Comparison of ENCODE assay signal across 11 mouse cellular contexts in the genomic region with DNA sequence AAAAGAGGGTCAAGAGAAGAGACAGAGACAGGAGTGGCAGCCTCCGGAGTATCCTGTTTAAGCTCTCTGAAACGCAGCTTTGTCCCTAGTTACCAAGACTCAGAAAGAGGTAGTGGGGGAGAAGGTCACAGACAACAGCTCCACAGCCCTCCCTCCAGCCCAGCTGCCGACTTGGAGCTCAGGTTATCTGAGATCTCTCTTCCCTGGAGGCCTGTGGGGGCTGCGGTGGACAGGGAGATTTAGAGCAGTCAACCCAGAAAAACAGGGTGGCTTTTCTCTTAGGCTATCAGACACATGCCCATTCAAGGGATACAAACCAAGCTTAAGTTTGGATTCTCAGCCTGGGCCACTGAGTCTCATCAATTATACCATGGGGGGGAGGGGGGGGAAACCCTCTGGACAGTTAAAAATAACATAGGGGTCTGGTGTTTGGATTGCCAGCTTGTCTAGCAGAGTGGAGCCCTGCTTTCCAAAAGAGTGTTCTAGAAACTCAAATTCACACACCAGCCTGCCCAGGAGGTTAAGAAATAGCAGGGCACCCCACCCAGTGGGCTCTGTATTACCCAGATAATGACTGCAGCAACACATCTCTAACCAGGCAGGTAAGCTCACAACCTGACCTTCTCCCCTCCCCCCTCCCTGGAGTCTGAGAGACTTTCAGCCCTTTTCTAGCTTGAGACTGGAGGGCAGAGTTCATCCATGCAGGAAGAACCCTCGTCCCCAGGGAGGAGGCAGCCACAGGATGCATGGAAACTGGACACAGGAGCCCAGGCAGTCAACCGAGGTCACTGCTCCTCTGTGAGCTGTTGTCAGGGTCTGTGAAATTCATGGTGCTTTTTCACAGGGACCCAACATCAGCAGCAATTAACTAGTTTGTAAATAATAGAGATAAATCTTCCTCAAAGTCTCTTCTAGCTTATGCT. TPM values are rescaled to one million over a fixed set of nuclear protein-coding genes. Genes with fewer than 3 reads are reported as not detected.
DNase-seq lines count a peak whose midpoint lies in the region; ATAC-seq and TF ChIP-seq lines count a peak whose summit lies in the region.
"Had no signal": no experiment of that assay in that cellular context is flagged by ENCODE, and none has a peak within 500 bp of the region (broad histone marks: within the 10 kb centered on the region; RNA-seq: fewer than 3 reads in every experiment).

No protein-coding gene starts in this region.

- DNase-seq in adrenal gland, adult 2 months = peak; percentile 18
- no peak for DNase-seq in adrenal gland, adult 18-20 months (ENCODE audit: low spot score in 2 of 2)
- peak; percentile 22 for DNase-seq in c-Kit-positive CD71-positive TER-119-positive erythroid progenitor cells, embryonic 14.5 days (ENCODE audit: low spot score)
- no peak for DNase-seq in liver, embryonic 11.5 days (ENCODE audit: low spot score)
- no peak for DNase-seq in ovary, postnatal 10 days (ENCODE audit: low spot score)
- no peak for DNase-seq in urinary bladder, adult 2 months (ENCODE audit: low spot score)
- no peak for DNase-seq in urinary bladder, adult 18-20 months (ENCODE audit: low spot score in 2 of 2)
- DNase-seq: lung, embryonic 14.5 days had no signal

- peak; percentile 71 for ATAC-seq in intestine, postnatal 0 days
- ATAC-seq in liver, embryonic 11.5 days (replicated peaks; ENCODE audit: low FRiP score) = peak; percentile 83
- ATAC-seq: forebrain, embryonic 15.5 days; hindbrain, postnatal 0 days had no signal

- no peaks in the 10 kb centered on the region for H3K9me3 ChIP-seq in intestine, postnatal 0 days (ENCODE audit: control insufficient read depth)
- H3K9me3 ChIP-seq in liver, embryonic 11.5 days (ENCODE audit: control insufficient read depth, low read length) = no peaks in the 10 kb centered on the region
- H3K9me3 ChIP-seq: forebrain, embryonic 15.5 days had no signal

- H3K4me3 ChIP-seq in intestine, postnatal 0 days (ENCODE audit: low read depth, low read length) = no peak overlapping the region
- no peak overlapping the region for H3K4me3 ChIP-seq in liver, embryonic 11.5 days (ENCODE audit: low read depth, low read length)
- H3K4me3 ChIP-seq: forebrain, embryonic 15.5 days had no signal

- H3K9ac ChIP-seq in intestine, postnatal 0 days (ENCODE audit: low read depth, low read length) = no peak overlapping the region
- no peak overlapping the region for H3K9ac ChIP-seq in liver, embryonic 11.5 days (ENCODE audit: low read depth, low read length)
- H3K9ac ChIP-seq: forebrain, embryonic 15.5 days; lung, embryonic 14.5 days had no signal

- 16% methylated on average over 6 of the region's 6 CpGs for WGBS in intestine, postnatal 0 days
- 23% methylated on average over 6 of the region's 6 CpGs for WGBS in liver, embryonic 11.5 days

- no peak for TF ChIP-seq CTCF in intestine, postnatal 0 days (IDR thresholded peaks at IDR 0.05; ENCODE audit: low read depth)

- peaks cover 10% of the 10 kb centered on the region; the same call in 1 of the 2 replicates for H3K4me1 ChIP-seq in intestine, postnatal 0 days (replicated peaks; ENCODE audit: control insufficient read depth, insufficient read depth, low read length)
- peaks cover 16% of the 10 kb centered on the region for H3K4me1 ChIP-seq in liver, embryonic 11.5 days (replicated peaks; ENCODE audit: control insufficient read depth, insufficient read depth, low read length)
- H3K4me1 ChIP-seq: forebrain, embryonic 15.5 days had no signal

- H3K27ac ChIP-seq in intestine, postnatal 0 days (ENCODE audit: low read depth, low read length) = no peak overlapping the region
- peak overlapping the region; percentile 40 for H3K27ac ChIP-seq in liver, embryonic 11.5 days (ENCODE audit: low read depth, low read length)
- H3K27ac ChIP-seq: forebrain, embryonic 15.5 days; hindbrain, postnatal 0 days had no signal

- H3K4me2 ChIP-seq in intestine, postnatal 0 days (replicated peaks; ENCODE audit: low read depth) = 0 out of 2 replicates have a peak overlapping the region, but pooled peaks have one; percentile 13
- peak overlapping the region; percentile 46 for H3K4me2 ChIP-seq in liver, embryonic 11.5 days
- H3K4me2 ChIP-seq: forebrain, embryonic 15.5 days; lung, embryonic 14.5 days had no signal

- H3K36me3 ChIP-seq in intestine, postnatal 0 days (ENCODE audit: control insufficient read depth, insufficient read depth) = no peaks in the 10 kb centered on the region; the same call in 1 of the 2 replicates
- H3K36me3 ChIP-seq in liver, embryonic 11.5 days (ENCODE audit: control insufficient read depth, insufficient read depth, low read length) = peaks cover 3% of the 10 kb centered on the region; the same call in 1 of the 2 replicates
- H3K36me3 ChIP-seq: forebrain, embryonic 15.5 days had no signal

- H3K27me3 ChIP-seq in intestine, postnatal 0 days (replicated peaks; ENCODE audit: control insufficient read depth, insufficient read depth, low read length) = no peaks in the 10 kb centered on the region
- H3K27me3 ChIP-seq in liver, embryonic 11.5 days (replicated peaks; ENCODE audit: control insufficient read depth, insufficient read depth, low read length) = no peaks in the 10 kb centered on the region
- H3K27me3 ChIP-seq: forebrain, embryonic 15.5 days had no signal

RNA-seq across cellular contexts. Expression of a gene that starts 20.7 kb away (rescaled TPM):
- 1 to 10 TPM; 7.6 to 8.6 TPM for total RNA-seq in adrenal gland, adult 2 months (2021)
- 6.6 TPM in 2 replicates for polyA plus RNA-seq in adrenal gland, adult 2 months (2012; rRNA removed)
- total RNA-seq in adrenal gland, adult 18-20 months (2021) = 1 to 10 TPM; 7.3 to 7.7 TPM
- 5.1 and 5.9 TPM in 2 replicates for polyA plus RNA-seq in intestine, postnatal 0 days (2015; fragmentation: Nextera tagmentation; extraction: Ambion mirVana)
- 13.0 and 14.6 TPM in 2 replicates for polyA plus RNA-seq in liver, embryonic 11.5 days (2014; fragmentation: Nextera tagmentation; extraction: Ambion mirVana)
- polyA plus RNA-seq in urinary bladder, adult 2 months (2012; rRNA removed) = 4.7 and 5.1 TPM in 2 replicates

RNA-seq across cellular contexts. Expression of a gene that starts 53.5 kb away (rescaled TPM):
- 10 to 100 TPM; 36.3 to 54.2 TPM for total RNA-seq in adrenal gland, adult 2 months (2021)
- 38.1 and 43.4 TPM in 2 replicates for polyA plus RNA-seq in adrenal gland, adult 2 months (2012; rRNA removed)
- 10 to 100 TPM; 28.5 to 36.1 TPM for total RNA-seq in adrenal gland, adult 18-20 months (2021)
- 7.3 and 7.4 TPM in 2 replicates for polyA plus RNA-seq in intestine, postnatal 0 days (2015; fragmentation: Nextera tagmentation; extraction: Ambion mirVana)
- polyA plus RNA-seq in liver, embryonic 11.5 days (2014; fragmentation: Nextera tagmentation; extraction: Ambion mirVana) = 29.9 and 32.7 TPM in 2 replicates
- 27.1 and 30.9 TPM in 2 replicates for polyA plus RNA-seq in urinary bladder, adult 2 months (2012; rRNA removed)

Comparison
In these comparisons a context has a peak if more than half of its experiments do, and no peak if none do; other contexts are left out.
1. DNase-seq: peak in adrenal gland, adult 2 months (single experiment) and c-Kit-positive CD71-positive TER-119-positive erythroid progenitor cells, embryonic 14.5 days (single experiment); none in adrenal gland, adult 18-20 months (0 of 2), liver, embryonic 11.5 days (single experiment), ovary, postnatal 10 days (single experiment), urinary bladder, adult 2 months (single experiment) and urinary bladder, adult 18-20 months (0 of 2).